Mouse (Mus musculus): ENCODE results near the gene Neurl1b. TPM values are rescaled to one million over a fixed set of nuclear protein-coding genes. Genes with fewer than 3 reads are reported as not detected.

Neurl1b gene
- polyA plus RNA-seq, 1 experiment from 2014 or later: 1.5 TPM

DNA sequence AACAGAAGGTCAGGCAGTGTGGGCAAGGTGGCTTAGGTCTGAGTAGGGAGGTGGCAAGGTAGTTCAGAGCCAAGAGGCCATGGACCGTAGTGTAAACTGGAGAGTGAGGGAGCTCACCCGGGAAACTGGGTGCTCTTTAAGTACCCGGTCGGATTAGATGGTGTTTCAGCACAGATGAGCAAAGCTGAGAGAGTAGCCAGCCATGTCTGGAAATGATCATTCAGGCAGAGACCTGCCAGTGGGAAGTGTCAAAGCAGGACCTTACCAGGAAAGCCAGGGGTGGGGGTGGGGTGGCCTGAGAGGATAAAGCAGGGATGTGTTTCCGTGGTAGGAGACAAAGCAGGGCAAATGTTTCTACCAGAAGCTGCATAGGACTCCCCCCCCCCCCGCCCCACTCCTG lies 62.2 kb downstream of the Neurl1b start:
- no peak overlapping the region for H3K9ac ChIP-seq (ENCODE audit: low read depth, low read length)

DNA sequence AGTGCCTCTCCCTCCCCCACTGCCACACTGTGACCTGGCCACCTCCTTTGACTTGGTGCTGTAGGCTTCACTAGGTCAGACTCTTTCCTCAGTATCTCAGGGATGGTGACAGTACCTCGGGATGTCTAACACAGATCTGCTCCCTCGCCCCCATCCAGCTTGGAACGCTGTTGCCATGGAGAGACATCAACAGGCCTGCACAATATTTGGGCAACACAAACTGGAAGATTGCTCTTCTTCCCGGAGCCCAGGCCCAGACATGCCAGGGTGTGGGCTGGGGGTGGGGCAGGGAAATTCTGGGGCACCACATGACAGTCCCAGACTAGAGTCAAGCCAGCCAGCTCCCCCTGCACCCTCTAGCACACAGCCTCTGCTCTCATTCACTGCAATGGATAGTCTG lies 64.0 kb downstream of the Neurl1b start:
- Histone ChIP-seq H3K4me3 (ENCODE audit: low read length) (no peak overlapping the region), H3K9me3 (ENCODE audit: control insufficient read depth, low read length) (no peaks in the 10 kb centered on the region), H3K27ac (ENCODE audit: low read length) (no peak overlapping the region), H3K27me3 (replicated peaks; ENCODE audit: control insufficient read depth, insufficient read depth, low read length) (no peaks in the 10 kb centered on the region), H3K4me1 (ENCODE audit: control insufficient read depth, insufficient read depth, low read length) (no peaks in the 10 kb centered on the region), H3K9ac (ENCODE audit: low read depth, low read length) (no peak overlapping the region), H3K36me3 (ENCODE audit: control insufficient read depth, insufficient read depth, low read length) (no peaks in the 10 kb centered on the region), H3K4me2 (ENCODE audit: low read depth, low read length) (no peak overlapping the region)
- 68% methylated on average over 4 of the region's 4 CpGs for WGBS
- no peak for ATAC-seq

More for the DNA sequence above, 62.2 kb downstream of the Neurl1b start:
- no peak for ATAC-seq
- H3K4me2 ChIP-seq (ENCODE audit: low read depth, low read length): no peak overlapping the region
- no peaks in the 10 kb centered on the region for H3K36me3 ChIP-seq (ENCODE audit: control insufficient read depth, insufficient read depth, low read length)
- no peaks in the 10 kb centered on the region for H3K4me1 ChIP-seq (ENCODE audit: control insufficient read depth, insufficient read depth, low read length)
- no peaks in the 10 kb centered on the region for H3K27me3 ChIP-seq (replicated peaks; ENCODE audit: control insufficient read depth, insufficient read depth, low read length)
- H3K9me3 ChIP-seq (ENCODE audit: control insufficient read depth, low read length): no peaks in the 10 kb centered on the region
- 42% methylated on average over 6 of the region's 6 CpGs for WGBS
- no peak overlapping the region for H3K4me3 ChIP-seq (ENCODE audit: low read length)
- no peak overlapping the region for H3K27ac ChIP-seq (ENCODE audit: low read length)

- H3K9ac ChIP-seq (ENCODE audit: low read depth, low read length): no peak overlapping the region
- H3K4me2 ChIP-seq (ENCODE audit: low read depth, low read length): no peak overlapping the region
- H3K27ac ChIP-seq (ENCODE audit: low read length): no peak overlapping the region
- no peak for ATAC-seq
- no peaks in the 10 kb centered on the region for H3K36me3 ChIP-seq (ENCODE audit: control insufficient read depth, insufficient read depth, low read length)
- no peaks in the 10 kb centered on the region for H3K27me3 ChIP-seq (replicated peaks; ENCODE audit: control insufficient read depth, insufficient read depth, low read length)
- whole genome bisulfite sequencing: 81% methylated on average over 6 of the region's 6 CpGs
- H3K4me3 ChIP-seq (ENCODE audit: low read length): no peak overlapping the region
- H3K9me3 ChIP-seq (ENCODE audit: control insufficient read depth, low read length): no peaks in the 10 kb centered on the region
- no peaks in the 10 kb centered on the region for H3K4me1 ChIP-seq (ENCODE audit: control insufficient read depth, insufficient read depth, low read length)
These were observed 65.0 kb downstream of the Neurl1b start for GRCm38 (mm10) chr17:26479619-26480018.

- H3K27ac ChIP-seq (ENCODE audit: low read length): no peak overlapping the region
- WGBS: 71% methylated on average over 4 of the region's 4 CpGs
- no peaks in the 10 kb centered on the region for H3K9me3 ChIP-seq (ENCODE audit: control insufficient read depth, low read length)
- no peak overlapping the region for H3K4me3 ChIP-seq (ENCODE audit: low read length)
- H3K4me2 ChIP-seq (ENCODE audit: low read depth, low read length): no peak overlapping the region
- no peak overlapping the region for H3K9ac ChIP-seq (ENCODE audit: low read depth, low read length)
- no peak for ATAC-seq
- H3K27me3 ChIP-seq (replicated peaks; ENCODE audit: control insufficient read depth, insufficient read depth, low read length): no peaks in the 10 kb centered on the region
- no peaks in the 10 kb centered on the region for H3K36me3 ChIP-seq (ENCODE audit: control insufficient read depth, insufficient read depth, low read length)
- no peaks in the 10 kb centered on the region for H3K4me1 ChIP-seq (ENCODE audit: control insufficient read depth, insufficient read depth, low read length)
These were observed 66.3 kb downstream of the Neurl1b start for GRCm38 (mm10) chr17:26480956-26481355.

DNA sequence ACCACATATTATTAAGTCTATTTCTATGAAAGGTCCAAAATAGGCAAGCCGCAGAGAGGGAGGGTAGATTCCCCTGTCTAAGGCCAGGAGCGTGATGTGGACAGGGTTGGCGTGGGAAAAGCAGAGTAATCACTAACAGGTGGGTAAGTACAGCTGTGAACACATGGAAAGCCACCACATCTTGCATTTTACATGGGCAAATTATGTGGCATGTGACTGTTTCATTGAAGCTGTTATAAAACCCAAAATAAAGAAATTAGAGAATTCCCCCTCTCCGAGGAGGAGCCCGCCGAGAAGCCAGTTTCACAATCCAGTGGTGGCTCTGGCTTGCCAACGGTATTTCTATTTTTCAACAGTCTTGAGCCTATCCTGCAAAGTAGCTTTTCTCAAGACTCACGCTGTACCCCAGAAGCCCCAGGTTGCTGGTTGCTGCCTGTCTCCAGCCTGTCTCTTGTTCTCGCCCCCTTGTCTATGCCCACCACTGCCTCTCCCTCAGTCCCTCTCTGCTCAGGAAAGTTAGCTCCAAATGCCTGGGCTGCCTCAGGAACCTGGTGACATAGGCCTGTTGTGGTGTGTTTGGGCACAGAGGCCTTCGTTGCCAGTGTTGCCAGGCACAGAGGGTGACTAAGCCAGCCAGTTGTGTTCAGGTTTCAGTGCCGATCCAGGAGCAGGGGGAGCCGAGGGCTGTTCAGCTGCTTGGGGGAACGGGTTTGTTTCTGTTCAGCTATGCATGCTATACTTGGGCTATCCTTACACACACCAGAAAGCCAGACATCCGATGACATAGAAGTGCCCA lies 70.2 kb downstream of the Neurl1b start:
- no peaks in the 10 kb centered on the region for H3K36me3 ChIP-seq (ENCODE audit: control insufficient read depth, insufficient read depth, low read length)
- no peaks in the 10 kb centered on the region for H3K4me1 ChIP-seq (ENCODE audit: control insufficient read depth, insufficient read depth, low read length)
- 86% methylated on average over 14 of the region's 14 CpGs for WGBS
- no peaks in the 10 kb centered on the region for H3K9me3 ChIP-seq (ENCODE audit: control insufficient read depth, low read length)
- no peak for ATAC-seq
- no peak overlapping the region for H3K4me3 ChIP-seq (ENCODE audit: low read length)
- no peaks in the 10 kb centered on the region for H3K27me3 ChIP-seq (replicated peaks; ENCODE audit: control insufficient read depth, insufficient read depth, low read length)
- H3K9ac ChIP-seq (ENCODE audit: low read depth, low read length): no peak overlapping the region
- H3K27ac ChIP-seq (ENCODE audit: low read length): no peak overlapping the region
- no peak overlapping the region for H3K4me2 ChIP-seq (ENCODE audit: low read depth, low read length)

- no peak overlapping the region for H3K9ac ChIP-seq (ENCODE audit: low read depth, low read length)
- H3K4me1 ChIP-seq (ENCODE audit: control insufficient read depth, insufficient read depth, low read length): no peaks in the 10 kb centered on the region
- H3K4me2 ChIP-seq (ENCODE audit: low read depth, low read length): no peak overlapping the region
- ATAC-seq: no peak
- H3K4me3 ChIP-seq (ENCODE audit: low read length): no peak overlapping the region
- H3K27ac ChIP-seq (ENCODE audit: low read length): no peak overlapping the region
- no peaks in the 10 kb centered on the region for H3K27me3 ChIP-seq (replicated peaks; ENCODE audit: control insufficient read depth, insufficient read depth, low read length)
- 47% methylated on average over 5 of the region's 5 CpGs for WGBS
- no peaks in the 10 kb centered on the region for H3K9me3 ChIP-seq (ENCODE audit: control insufficient read depth, low read length)
- no peaks in the 10 kb centered on the region for H3K36me3 ChIP-seq (ENCODE audit: control insufficient read depth, insufficient read depth, low read length)
These were observed 72.6 kb downstream of the Neurl1b start for GRCm38 (mm10) chr17:26487266-26487665.

- Histone ChIP-seq H3K9me3 (ENCODE audit: control insufficient read depth, low read length) (0 out of 2 replicates have a peak, but pooled peaks cover under 1% of the 10 kb centered on the region), H3K4me2 (ENCODE audit: low read depth, low read length) (no peak overlapping the region)
These were observed 73.3 kb downstream of the Neurl1b start for GRCm38 (mm10) chr17:26487917-26488316.

DNA sequence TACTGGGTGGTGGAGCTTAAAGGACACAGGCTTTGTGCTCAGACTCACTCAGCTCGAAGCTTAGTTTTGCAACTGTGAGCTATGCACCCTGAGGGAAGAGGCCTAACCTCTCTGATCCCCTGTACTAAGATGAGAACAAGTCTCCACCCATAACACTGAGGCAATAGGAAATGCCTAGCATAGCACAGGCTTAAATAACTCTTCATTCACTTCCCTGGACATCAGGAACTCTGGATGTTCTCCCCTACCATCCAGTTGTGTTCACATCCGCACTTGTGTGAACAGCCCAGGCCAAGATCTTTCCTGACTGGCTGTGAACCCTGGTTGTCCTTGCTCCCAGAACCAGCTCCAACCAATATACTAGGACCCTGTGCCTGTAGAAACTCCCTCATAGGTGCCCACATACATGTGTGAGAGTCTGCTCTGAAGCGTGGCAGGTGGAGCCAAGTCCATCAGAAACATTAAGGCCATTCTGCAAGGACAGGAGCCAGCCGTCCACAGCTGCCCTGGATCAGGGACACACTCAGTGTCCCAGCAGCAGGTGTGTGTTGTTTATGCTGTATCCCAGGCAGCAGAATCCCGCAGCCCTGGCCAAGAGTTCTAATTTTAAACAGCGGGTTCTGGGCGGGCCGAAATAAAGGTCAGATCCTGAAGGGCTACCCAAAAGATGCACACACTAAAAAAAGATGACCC lies 74.2 kb downstream of the Neurl1b start:
- Histone ChIP-seq H3K4me2 (ENCODE audit: low read depth, low read length) (no peak overlapping the region), H3K4me3 (ENCODE audit: low read length) (no peak overlapping the region), H3K36me3 (ENCODE audit: control insufficient read depth, insufficient read depth, low read length) (no peaks in the 10 kb centered on the region), H3K27me3 (replicated peaks; ENCODE audit: control insufficient read depth, insufficient read depth, low read length) (no peaks in the 10 kb centered on the region), H3K9me3 (ENCODE audit: control insufficient read depth, low read length) (peaks cover 8% of the 10 kb centered on the region; the same call in 1 of the 2 replicates), H3K9ac (ENCODE audit: low read depth, low read length) (no peak overlapping the region), H3K27ac (ENCODE audit: low read length) (no peak overlapping the region), H3K4me1 (ENCODE audit: control insufficient read depth, insufficient read depth, low read length) (no peaks in the 10 kb centered on the region)
- ATAC-seq: no peak
- 73% methylated on average over 8 of the region's 8 CpGs for WGBS

More at GRCm38 (mm10) chr17:26487917-26488316, 73.3 kb downstream of the Neurl1b start:
- Histone ChIP-seq H3K9ac (ENCODE audit: low read depth, low read length) (no peak overlapping the region), H3K27ac (ENCODE audit: low read length) (no peak overlapping the region), H3K36me3 (ENCODE audit: control insufficient read depth, insufficient read depth, low read length) (no peaks in the 10 kb centered on the region), H3K4me1 (ENCODE audit: control insufficient read depth, insufficient read depth, low read length) (no peaks in the 10 kb centered on the region), H3K27me3 (replicated peaks; ENCODE audit: control insufficient read depth, insufficient read depth, low read length) (no peaks in the 10 kb centered on the region), H3K4me3 (ENCODE audit: low read length) (no peak overlapping the region)
- no peak for ATAC-seq
- WGBS: 93% methylated on average over 4 of the region's 4 CpGs

DNA sequence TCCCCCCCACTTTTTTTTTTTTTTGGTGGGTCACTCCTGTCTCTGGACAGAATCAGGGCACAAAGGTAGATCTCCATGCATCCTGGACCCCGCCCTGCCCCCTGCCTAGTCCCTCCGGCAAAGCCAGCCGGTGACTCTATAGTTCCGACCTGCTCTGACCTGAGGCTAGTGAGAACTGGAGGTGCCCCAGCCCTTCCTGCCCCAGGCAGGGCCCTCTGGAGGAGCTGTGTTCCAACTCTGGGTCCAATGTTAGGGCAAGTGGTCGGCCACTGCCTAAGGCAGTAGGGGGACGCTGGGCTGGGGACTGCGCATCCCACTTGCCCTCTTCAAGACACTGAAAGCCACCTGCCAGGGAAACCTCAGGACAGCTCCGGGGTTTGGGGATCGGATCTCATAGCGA lies 75.4 kb downstream of the Neurl1b start:
- Histone ChIP-seq H3K36me3 (ENCODE audit: control insufficient read depth, insufficient read depth, low read length) (no peaks in the 10 kb centered on the region), H3K27me3 (replicated peaks; ENCODE audit: control insufficient read depth, insufficient read depth, low read length) (no peaks in the 10 kb centered on the region), H3K4me1 (ENCODE audit: control insufficient read depth, insufficient read depth, low read length) (no peaks in the 10 kb centered on the region), H3K27ac (ENCODE audit: low read length) (no peak overlapping the region), H3K4me2 (ENCODE audit: low read depth, low read length) (no peak overlapping the region), H3K9me3 (ENCODE audit: control insufficient read depth, low read length) (peaks cover 13% of the 10 kb centered on the region; the same call in 1 of the 2 replicates), H3K4me3 (ENCODE audit: low read length) (no peak overlapping the region), H3K9ac (ENCODE audit: low read depth, low read length) (no peak overlapping the region)
- no peak for ATAC-seq
- 91% methylated on average over 10 of the region's 10 CpGs for WGBS

Data from intestine, embryonic 16.5 days (tissue).